Mouse (Mus musculus) Patski (cell line): ENCODE measurements at regions not wholly inside any gene's neighbourhood (a gene's known extent, or its start where the extent isn't known, plus 50 kb on each side); places are given as distances from the start of the nearest gene placed in this dataset.
A peak's percentile ranks its signal among the peaks of the same experiment; 100 is the strongest.

Experiments used
- ATAC-seq: fragments of 100-300 bp; one replicate; pipeline ENCODE4 v1.8.0; 2021
- CTCF ChIA-PET: fragments of 350-600 bp; sonication (Branson Sonifier 250); formaldehyde crosslinking; loops from one replicate; lab custom pipeline; 2022; ENCODE audit warnings: inconsistent platforms; lab: Charles Lee
- POLR2A ChIA-PET: fragments of 350-600 bp; sonication (Branson Sonifier 250); formaldehyde crosslinking; loops from one replicate; lab custom pipeline; 2022; ENCODE audit warnings: antibody characterized with exemption, inconsistent platforms; lab: Charles Lee
- DNase-seq: peaks from one replicate; pipeline ENCODE4 v3.0.0-alpha.2; 2011; ENCODE audit warnings: low read depth, low spot score
- H3K27me3 ChIP-seq: fragments of 371-371 bp; one replicate; pipeline ENCODE4 v1.5.1; 2021
- CTCF ChIP-seq: fragments of 100-300 bp; IDR thresholded peaks from one replicate; pipeline ENCODE4 v1.5.1; 2021
- in situ Hi-C: fragments of 300-500 bp; cut with MboI; formaldehyde crosslinking; loops from 3 replicates; pipeline ENCODE4 v1.11.1; 2018; ENCODE audit warnings: low pct_unique_long_range_greater_than_20kb, mixed read lengths

GRCm38 (mm10) chrX:11797870-11798269 lies 362.3 kb downstream of the Bcor start:
- ChIA-PET CTCF (no interaction called here), POLR2A (no interaction called here)
- no peak for DNase-seq

GRCm38 (mm10) chrX:11798326-11798725 lies 361.8 kb downstream of the Bcor start:
- POLR2A ChIA-PET: no interaction called here
- no peak for DNase-seq
- CTCF ChIA-PET: no interaction called here

More at GRCm38 (mm10) chrX:11797870-11798269, 362.3 kb downstream of the Bcor start:
- ATAC-seq: no peak
- in situ Hi-C loops: no loop called here
- no peaks in the 10 kb centered on the region for H3K27me3 ChIP-seq
- no peak for TF ChIP-seq CTCF

GRCm38 (mm10) chrX:11800400-11800941 lies 359.7 kb downstream of the Bcor start:
- no peaks in the 10 kb centered on the region for H3K27me3 ChIP-seq
- no peak for DNase-seq
- in situ Hi-C loops: no loop called here
- no peak for ATAC-seq
- POLR2A ChIA-PET: no interaction called here
- CTCF ChIA-PET: no interaction called here
- no peak for TF ChIP-seq CTCF

More at GRCm38 (mm10) chrX:11798326-11798725, 361.8 kb downstream of the Bcor start:
- in situ Hi-C loops: no loop called here
- no peak for ATAC-seq
- H3K27me3 ChIP-seq: no peaks in the 10 kb centered on the region
- no peak for TF ChIP-seq CTCF

GRCm38 (mm10) chrX:11801208-11801607 lies 358.9 kb downstream of the Bcor start:
- no peak for TF ChIP-seq CTCF
- no peaks in the 10 kb centered on the region for H3K27me3 ChIP-seq
- no peak for ATAC-seq
- in situ Hi-C loops: no loop called here
- POLR2A ChIA-PET: no interaction called here
- CTCF ChIA-PET: no interaction called here
- no peak for DNase-seq

- no peaks in the 10 kb centered on the region for H3K27me3 ChIP-seq
- DNase-seq (no peak), ATAC-seq (no peak)
- in situ Hi-C loops: no loop called here
- no peak for TF ChIP-seq CTCF
- ChIA-PET CTCF (no interaction called here), POLR2A (no interaction called here)
Measured at GRCm38 (mm10) chrX:11801621-11802020, 358.5 kb downstream of the Bcor start.

- H3K27me3 ChIP-seq: no peaks in the 10 kb centered on the region
- TF ChIP-seq CTCF: no peak
- DNase-seq: peak; percentile 19
- CTCF ChIA-PET: no interaction called here
- ATAC-seq: no peak
- POLR2A ChIA-PET: interaction anchor here (0.6 kb wide), 1 partner anchor 59 kb away, joined by 3 read pairs; no protein-coding TSS in a partner anchor
- in situ Hi-C loops: no loop called here
Measured at GRCm38 (mm10) chrX:11802074-11802899, 357.9 kb downstream of the Bcor start.

GRCm38 (mm10) chrX:11803239-11803638 lies 356.9 kb downstream of the Bcor start:
- POLR2A ChIA-PET: interaction anchor here (0.8 to 1.0 kb wide), 2 partner anchors 8 to 9 kb away, joined by 3 read pairs; no protein-coding TSS in a partner anchor
- H3K27me3 ChIP-seq: no peaks in the 10 kb centered on the region
- in situ Hi-C loops: no loop called here
- DNase-seq (no peak), ATAC-seq (no peak)
- no peak for TF ChIP-seq CTCF
- CTCF ChIA-PET: no interaction called here

- no peak for ATAC-seq
- POLR2A ChIA-PET: no interaction called here
- in situ Hi-C loops: no loop called here
- no peak for DNase-seq
- no peak for TF ChIP-seq CTCF
- H3K27me3 ChIP-seq: peaks cover 4% of the 10 kb centered on the region
- CTCF ChIA-PET: no interaction called here
Measured at GRCm38 (mm10) chrX:11806896-11807252, 353.3 kb downstream of the Bcor start.

GRCm38 (mm10) chrX:11807253-11807882 lies 352.8 kb downstream of the Bcor start:
- no peak for ATAC-seq
- in situ Hi-C loops: no loop called here
- CTCF ChIA-PET: no interaction called here
- TF ChIP-seq CTCF: no peak
- DNase-seq: no peak
- H3K27me3 ChIP-seq: peaks cover 4% of the 10 kb centered on the region
- POLR2A ChIA-PET: no interaction called here

GRCm38 (mm10) chrX:11807883-11808262 lies 352.3 kb downstream of the Bcor start:
- TF ChIP-seq CTCF: no peak
- peaks cover 4% of the 10 kb centered on the region for H3K27me3 ChIP-seq
- CTCF ChIA-PET: no interaction called here
- DNase-seq (no peak), ATAC-seq (no peak)
- POLR2A ChIA-PET: no interaction called here
- in situ Hi-C loops: no loop called here

- DNase-seq (no peak), ATAC-seq (no peak)
- peaks cover 4% of the 10 kb centered on the region for H3K27me3 ChIP-seq
- CTCF ChIA-PET: interaction anchor here (0.9 kb wide), 1 partner anchor 270 kb away, joined by 3 read pairs; no protein-coding TSS in a partner anchor
- TF ChIP-seq CTCF: no peak
- POLR2A ChIA-PET: no interaction called here
- in situ Hi-C loops: no loop called here
Measured at GRCm38 (mm10) chrX:11808911-11809310, 351.2 kb downstream of the Bcor start.
